Mouse (Mus musculus): ENCODE results near the gene Fbxl16. TPM values are rescaled to one million over a fixed set of nuclear protein-coding genes. Genes with fewer than 3 reads are reported as not detected.

Fbxl16 gene
- total RNA-seq, 1 experiment from 2014 or later, result not detected

DNA sequence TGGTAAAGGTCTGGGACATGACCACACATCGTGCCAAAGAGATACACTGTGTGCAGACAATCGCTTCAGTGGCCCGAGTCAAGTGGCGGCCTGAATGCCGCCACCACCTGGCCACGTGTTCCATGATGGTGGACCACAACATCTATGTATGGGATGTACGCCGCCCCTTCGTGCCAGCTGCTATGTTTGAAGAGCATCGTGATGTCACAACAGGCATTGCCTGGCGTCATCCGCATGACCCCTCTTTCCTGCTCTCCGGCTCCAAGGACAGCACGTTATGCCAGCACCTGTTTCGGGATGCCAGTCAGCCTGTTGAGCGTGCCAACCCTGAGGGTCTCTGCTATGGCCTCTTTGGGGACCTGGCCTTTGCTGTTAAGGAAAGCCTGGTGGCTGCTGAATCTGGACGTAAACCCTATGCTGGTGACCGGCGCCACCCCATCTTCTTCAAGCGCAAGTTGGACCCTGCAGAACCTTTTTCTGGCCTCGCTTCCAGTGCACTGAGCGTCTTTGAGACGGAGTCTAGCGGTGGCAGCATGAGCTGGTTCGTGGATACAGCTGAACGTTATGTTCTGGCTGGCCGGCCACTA lies 17.2 kb downstream of the Fbxl16 start:
- no peak for ATAC-seq (ENCODE audit: extremely low read depth, insufficient number of reproducible peaks, low FRiP score, poor library complexity, severe bottlenecking)

DNA sequence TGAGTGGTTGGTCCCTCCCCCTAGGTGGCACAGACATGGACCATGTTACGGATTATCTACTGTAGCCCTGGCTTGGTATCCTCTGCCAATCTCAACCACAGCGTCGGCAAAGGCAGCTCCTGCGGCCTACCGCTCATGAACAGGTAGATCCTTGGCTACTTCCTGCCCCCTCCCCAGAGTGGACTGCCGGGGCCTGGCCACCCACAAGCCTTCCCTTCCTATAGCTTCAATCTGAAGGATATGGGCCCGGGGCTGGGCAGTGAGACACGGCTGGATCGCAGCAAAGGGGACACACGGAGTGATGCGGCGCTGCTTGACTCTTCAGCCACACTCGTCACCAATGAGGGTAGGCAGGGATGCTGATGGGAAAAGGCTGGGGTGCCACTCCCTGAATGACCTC lies 18.1 kb downstream of the Fbxl16 start:
- no peak for ATAC-seq (ENCODE audit: extremely low read depth, insufficient number of reproducible peaks, low FRiP score, poor library complexity, severe bottlenecking)

DNA sequence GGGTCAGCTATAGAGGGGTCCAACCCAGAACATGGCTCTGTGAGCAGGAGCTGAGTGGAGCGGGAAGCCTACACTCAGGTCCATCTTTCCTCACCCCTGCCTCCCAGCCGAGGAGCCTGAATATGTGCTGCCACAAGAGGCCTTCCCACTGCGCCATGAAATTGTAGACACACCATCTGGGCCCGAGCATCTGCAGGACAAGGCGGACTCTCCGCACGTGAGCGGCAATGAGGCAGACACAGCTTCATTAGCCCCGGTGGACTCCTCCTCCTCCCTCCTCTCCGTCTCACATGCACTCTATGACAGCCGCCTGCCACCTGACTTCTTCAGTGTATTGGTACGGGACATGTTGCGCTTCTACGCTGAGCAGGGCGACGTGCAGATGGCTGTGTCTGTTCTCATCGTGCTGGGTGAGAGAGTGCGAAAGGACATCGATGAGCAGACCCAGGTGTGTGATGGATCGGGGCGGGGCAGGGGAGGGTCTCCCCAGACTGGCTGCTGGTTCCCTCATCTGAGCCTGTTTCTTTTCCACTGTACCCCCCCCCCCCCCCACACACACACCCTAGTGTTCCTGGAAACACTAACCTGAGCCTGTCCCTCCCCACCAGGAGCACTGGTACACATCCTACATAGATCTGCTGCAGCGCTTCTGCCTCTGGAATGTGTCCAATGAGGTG lies 18.8 kb downstream of the Fbxl16 start:
- no peak for ATAC-seq (ENCODE audit: extremely low read depth, insufficient number of reproducible peaks, low FRiP score, poor library complexity, severe bottlenecking)

DNA sequence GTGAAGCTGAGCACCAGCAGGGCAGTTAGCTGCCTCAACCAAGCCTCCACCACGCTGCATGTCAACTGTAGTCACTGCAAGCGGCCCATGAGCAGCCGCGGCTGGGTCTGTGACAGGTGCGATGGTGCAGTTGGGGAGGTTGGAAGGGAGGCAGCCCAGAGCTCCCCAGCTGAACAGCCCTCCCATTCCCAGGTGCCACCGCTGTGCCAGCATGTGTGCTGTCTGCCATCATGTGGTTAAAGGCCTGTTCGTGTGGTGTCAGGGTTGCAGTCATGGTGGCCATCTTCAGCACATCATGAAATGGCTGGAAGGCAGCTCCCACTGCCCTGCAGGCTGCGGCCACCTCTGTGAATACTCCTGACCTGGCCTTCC lies 19.3 kb downstream of the Fbxl16 start:
- no peak for ATAC-seq (ENCODE audit: extremely low read depth, insufficient number of reproducible peaks, low FRiP score, poor library complexity, severe bottlenecking)

DNA sequence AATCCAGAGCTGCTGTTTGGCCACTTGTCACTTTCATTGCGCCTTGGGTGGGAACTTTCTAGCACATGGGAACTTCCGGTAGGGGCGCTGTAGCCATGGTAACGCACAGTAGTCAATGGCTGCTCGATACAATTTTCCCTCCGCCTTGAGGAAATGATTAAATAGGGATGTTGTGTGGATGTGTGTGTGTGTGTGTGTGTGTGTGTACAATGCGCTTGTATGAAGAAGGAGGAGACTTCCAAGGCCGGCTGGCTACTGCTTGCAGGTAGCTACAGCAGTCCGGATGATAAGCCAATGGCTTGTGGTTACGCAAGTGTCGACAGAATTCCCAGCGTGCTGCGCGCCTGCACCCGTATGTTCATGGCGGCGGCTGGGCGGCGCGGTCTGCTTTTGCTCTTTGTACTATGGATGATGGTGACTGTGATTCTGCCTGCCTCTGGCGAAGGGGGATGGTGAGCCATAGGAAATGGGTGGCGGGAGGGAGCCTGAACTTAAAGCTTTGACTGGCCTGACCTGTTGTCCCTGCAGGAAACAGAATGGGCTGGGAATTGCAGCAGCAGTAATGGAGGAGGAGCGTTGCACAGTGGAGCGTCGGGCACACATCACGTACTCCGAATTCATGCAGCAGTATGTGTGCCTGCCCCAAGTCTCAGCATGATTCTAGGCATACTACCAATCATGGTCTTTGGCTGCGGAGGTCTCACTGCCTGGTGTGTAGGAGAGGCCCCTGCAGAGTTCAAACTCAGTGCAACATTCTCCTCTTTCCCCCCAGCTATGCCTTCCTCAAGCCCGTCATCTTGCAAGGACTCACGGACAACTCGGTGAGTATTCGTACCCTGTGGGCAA lies 20.1 kb downstream of the Fbxl16 start, which contains the start of gene Jmjd8:
Gene Jmjd8, plus strand, starts transcription at position 156 of the 846 bp plus-strand sequence.
- ATAC-seq (ENCODE audit: extremely low read depth, insufficient number of reproducible peaks, low FRiP score, poor library complexity, severe bottlenecking), result no peak

DNA sequence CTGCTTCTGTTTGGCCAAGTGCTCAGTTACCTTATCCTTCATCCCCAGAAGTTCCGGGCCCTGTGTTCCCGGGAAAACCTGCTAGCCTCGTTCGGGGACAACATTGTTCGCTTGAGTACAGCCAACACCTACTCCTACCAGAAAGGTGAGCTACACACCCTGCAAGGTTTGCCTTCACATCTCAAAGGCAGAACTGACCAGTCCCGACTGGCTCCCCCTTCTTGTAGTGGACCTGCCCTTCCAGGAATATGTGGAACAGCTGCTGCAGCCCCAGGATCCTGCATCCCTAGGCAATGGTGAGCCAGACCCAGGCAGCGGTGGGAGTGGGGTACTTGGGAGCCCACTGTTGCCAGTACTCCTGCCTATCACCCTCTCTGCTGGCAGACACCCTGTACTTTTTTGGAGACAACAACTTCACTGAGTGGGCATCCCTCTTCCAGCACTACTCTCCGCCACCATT lies 20.7 kb downstream of the Fbxl16 start:
- ATAC-seq (ENCODE audit: extremely low read depth, insufficient number of reproducible peaks, low FRiP score, poor library complexity, severe bottlenecking), result no peak

DNA sequence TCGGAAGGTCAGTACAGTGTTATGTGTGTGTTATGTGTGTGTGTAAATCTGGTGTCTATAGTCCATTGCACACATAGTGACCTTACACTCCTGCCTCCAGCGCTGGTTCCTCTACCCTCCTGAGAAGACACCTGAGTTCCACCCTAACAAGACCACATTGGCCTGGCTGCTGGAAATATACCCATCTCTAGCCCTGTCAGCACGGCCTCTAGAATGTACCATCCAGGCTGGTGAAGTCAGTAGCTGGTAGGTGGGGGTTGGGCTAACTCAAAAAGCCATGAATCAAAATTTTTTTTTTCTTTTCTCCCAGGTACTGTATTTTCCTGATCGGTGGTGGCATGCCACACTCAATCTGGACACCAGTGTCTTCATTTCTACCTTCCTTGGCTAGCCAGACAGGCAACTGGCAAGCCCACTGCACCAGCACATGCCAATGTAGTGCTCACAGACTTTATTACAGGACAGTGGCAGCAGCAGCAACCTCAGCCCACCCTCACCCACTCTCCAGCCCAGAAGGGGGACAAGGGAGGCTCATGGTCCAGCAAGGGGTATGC lies 21.4 kb downstream of the Fbxl16 start:
- no peak for ATAC-seq (ENCODE audit: extremely low read depth, insufficient number of reproducible peaks, low FRiP score, poor library complexity, severe bottlenecking)

DNA sequence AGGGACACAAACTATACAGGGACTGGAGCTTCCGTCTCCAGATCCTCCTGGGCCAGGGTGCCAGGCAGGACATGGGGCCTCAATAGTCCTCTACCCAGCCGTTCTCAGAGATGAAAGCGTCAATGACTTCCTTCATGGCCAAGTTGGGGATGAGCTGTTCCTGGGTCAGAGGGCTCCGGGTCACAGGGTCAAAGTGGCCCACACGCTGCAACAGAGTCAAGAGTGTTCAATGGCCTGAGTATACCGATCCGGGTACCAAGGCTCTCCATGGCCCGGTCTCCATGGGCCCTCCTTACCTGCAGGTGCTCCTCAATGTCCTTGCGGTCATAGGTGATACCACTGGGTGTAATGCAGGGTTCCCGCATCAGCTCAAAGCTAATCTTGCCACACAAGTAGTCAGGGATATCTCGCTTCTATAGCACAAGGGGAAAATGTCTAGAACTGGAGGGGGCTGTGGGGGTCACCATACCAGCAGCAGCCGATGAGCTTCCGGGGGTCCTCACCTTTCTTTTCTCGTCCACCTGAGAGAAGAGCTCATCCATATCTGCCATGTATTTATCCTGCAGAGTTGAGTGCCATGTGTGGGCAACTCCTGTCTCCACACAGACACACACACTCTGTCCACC lies 22.0 kb downstream of the Fbxl16 start:
- no peak for ATAC-seq (ENCODE audit: extremely low read depth, insufficient number of reproducible peaks, low FRiP score, poor library complexity, severe bottlenecking)

DNA sequence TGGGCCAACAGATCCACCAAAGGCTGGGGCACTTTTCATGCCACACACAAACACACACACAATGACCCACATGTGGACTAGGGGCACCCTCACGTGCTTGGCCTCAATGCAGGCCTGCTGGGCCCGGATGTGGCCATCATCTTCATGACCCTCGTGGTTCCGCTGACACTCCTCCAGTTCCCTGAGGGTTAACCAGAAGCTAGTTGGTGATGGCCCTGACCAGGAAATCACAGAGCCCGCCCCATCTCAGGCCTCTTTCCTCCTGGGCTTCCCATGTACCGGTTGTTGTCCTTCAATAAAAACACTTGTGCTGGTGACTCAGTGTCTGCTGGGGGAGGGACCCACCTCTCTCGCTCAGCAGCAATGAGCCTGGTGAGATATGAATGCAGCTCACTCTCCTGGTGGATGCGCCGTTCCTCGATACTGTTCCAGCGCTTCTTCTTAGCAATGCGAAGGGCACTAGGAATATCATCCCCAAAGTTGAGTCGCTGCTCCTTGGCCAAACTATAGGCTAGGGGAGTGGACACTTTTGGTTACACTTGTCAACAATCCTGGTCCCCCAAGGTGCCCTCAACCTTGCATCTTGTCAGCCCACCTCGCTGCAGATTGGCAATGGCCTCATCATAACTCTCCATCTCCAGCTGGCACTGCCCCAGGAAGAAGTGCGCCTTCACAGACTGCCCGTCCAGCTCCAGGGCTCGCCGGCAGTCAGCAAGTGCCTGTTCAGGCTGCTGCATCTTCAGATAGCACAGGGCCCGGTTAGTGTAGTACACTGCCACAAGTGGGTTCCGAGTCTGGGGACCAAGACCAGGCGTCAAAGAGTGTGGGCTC lies 22.8 kb downstream of the Fbxl16 start:
- no peak for ATAC-seq (ENCODE audit: extremely low read depth, insufficient number of reproducible peaks, low FRiP score, poor library complexity, severe bottlenecking)

DNA sequence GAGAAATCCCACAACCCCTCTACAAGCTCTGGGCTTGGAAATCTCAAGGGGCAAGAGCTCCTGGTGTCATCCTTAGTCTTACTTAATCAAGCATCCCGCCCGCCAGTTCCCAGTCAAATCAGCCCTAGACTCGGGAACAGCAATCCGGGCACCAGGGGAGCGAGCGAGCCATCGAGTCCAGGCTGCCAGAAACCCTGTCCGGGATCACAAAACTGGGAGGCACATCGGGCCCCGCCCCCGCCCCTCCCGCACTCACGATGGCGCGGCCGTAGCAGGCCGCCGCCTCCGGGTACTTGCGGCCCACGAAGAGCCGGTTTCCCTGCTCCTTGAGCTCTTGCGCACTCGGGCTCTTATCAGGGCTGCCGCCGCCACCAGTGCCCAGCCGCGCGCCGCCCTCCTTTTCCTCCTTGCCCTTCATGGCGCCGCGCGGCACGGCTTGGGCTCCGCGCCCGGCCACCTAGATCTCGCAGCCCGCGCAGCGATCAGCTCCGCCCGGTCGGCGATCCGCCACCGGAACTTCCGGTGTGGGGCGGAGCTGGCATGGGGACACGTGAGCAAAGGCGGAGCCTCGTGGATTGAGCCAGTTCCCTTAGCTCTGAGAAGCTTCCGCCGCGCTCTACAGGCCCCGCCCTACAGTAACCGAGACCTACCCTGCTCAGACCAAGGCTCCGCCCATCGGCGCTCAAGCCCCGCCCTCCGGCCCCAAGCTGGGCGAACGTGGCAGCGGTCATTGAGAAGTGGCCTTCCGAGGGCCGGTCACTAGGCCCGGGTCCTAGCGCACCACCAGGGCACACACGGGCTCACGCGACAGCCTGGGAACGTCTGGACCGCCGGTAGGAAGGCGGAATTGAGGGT lies 23.8 kb downstream of the Fbxl16 start:
- peak; percentile 89 for ATAC-seq (ENCODE audit: extremely low read depth, insufficient number of reproducible peaks, low FRiP score, poor library complexity, severe bottlenecking)

DNA sequence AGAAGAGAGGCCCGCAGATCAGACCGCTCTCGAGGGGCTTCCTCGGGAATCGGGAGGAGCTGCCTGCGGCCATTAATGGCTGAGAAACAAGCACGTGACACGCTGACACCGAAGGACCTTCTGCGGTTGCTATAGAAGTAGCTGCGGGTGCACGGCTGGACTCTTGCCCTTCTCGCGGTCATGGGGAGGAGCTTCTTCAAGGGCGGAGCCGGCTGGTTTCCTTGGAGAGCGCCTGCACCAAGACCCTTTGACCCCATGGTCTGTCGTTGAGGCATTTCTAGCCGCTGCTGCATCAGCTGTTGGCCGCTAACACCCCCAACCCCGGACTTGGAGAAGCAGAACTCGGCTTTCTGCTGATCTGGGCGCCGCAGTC lies 24.4 kb downstream of the Fbxl16 start, which contains the start of gene Stub1:
Gene Stub1, minus strand, starts transcription at position 114 of the 373 bp plus-strand sequence.
- peak; percentile 0; the same call in 1 of the 2 replicates for ATAC-seq (ENCODE audit: extremely low read depth, insufficient number of reproducible peaks, low FRiP score, poor library complexity, severe bottlenecking)

DNA sequence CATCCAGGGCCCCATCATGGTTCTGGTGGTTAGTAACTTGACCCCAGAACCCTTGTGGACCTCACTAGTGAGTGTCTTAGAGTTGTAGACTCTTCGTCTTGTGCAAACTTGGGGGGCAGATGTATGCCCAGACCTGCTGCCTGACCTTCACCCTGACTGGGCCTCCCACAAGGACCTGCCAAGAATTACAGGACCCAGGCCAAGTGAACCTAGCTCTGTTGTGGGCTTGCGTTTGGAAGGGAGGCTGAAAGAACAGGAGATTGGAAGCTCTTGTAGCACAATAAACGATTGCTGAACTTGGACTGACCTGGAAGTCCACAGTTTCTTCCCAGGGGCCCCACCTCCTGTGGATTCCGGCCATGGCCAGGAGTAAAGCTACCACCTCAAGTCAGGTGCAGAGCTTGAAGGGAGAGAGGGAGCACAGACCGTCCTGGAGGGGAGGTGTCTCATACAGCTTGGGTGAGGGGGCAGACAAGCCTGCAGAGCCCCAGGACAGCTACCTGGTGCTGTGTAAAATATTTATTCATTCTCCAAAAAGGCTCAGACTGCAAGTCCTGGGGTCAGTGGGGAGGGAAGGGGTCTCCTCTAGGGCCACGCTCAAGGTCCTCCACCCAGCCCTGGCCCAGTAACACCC lies 25.2 kb downstream of the Fbxl16 start:
- no peak for ATAC-seq (ENCODE audit: extremely low read depth, insufficient number of reproducible peaks, low FRiP score, poor library complexity, severe bottlenecking)

DNA sequence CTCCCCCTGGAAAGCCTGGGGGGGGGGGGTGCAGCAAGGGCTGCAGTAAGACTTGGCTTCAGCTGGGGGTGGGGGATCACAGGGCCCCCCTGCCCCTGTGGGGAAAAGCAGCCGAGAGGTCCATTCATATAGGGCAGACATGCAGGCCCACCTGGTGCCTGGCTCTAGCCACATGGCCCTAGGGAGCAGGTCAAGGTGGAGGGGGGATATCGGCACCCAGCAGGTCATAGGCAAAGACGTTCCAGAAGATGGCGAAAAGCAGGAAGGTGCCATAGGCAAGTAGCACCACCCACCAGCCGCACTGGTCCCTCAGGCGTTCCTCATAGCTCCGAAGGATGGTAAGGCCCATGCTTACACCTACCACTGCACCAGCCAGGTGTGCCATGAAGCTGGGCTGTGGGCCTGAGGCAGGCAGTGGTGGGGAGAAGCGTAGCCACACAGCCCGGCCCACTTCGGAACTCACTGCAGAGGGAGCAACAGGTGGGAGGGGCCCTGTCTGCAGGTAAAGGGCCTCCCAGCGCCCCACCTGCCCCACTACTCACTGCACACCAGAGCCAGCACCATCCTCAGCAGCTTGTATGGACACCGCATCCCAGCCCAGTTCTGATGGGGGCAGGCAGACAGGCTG lies 25.8 kb downstream of the Fbxl16 start:
- no peak for ATAC-seq (ENCODE audit: extremely low read depth, insufficient number of reproducible peaks, low FRiP score, poor library complexity, severe bottlenecking)

DNA sequence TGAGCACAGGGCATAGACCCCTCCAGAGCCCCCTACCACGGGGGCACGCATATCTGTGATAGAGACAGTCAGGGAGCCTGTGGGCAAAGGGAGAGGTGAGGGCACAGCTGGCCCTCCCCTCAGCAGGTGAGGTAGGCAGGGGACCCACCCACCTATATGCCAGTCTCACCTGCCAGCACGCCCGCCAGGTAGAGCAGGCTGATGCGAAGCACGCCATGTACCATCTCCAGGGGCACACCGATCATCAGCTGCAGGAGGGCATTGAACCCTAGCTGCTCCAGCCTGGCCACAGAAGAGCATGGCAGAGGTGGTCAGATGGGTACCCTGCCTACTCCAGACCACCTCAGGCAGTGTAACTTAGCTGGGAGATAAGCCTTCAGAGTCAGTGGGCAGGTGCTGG lies 26.4 kb downstream of the Fbxl16 start:
- no peak for ATAC-seq (ENCODE audit: extremely low read depth, insufficient number of reproducible peaks, low FRiP score, poor library complexity, severe bottlenecking)

DNA sequence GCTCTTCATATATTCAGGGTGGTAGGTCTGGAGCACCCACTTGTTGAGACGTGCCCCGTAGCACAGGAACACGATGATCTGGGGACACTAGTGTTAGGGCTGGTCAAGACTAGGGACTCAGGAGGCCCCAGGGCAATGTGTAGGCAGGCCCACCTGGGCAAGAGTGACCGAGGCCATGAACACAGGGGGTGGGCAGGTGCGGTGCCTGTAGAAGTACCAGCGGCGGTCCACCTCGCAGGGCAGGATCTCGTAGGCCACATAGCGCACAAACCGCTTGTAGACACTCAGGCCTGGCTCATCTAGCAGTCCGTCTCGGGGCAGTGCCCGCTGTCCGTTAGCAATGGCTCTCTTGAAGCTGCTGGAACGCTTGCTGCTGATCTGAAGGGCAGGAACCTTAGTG lies 26.9 kb downstream of the Fbxl16 start:
- no peak for ATAC-seq (ENCODE audit: extremely low read depth, insufficient number of reproducible peaks, low FRiP score, poor library complexity, severe bottlenecking)

DNA sequence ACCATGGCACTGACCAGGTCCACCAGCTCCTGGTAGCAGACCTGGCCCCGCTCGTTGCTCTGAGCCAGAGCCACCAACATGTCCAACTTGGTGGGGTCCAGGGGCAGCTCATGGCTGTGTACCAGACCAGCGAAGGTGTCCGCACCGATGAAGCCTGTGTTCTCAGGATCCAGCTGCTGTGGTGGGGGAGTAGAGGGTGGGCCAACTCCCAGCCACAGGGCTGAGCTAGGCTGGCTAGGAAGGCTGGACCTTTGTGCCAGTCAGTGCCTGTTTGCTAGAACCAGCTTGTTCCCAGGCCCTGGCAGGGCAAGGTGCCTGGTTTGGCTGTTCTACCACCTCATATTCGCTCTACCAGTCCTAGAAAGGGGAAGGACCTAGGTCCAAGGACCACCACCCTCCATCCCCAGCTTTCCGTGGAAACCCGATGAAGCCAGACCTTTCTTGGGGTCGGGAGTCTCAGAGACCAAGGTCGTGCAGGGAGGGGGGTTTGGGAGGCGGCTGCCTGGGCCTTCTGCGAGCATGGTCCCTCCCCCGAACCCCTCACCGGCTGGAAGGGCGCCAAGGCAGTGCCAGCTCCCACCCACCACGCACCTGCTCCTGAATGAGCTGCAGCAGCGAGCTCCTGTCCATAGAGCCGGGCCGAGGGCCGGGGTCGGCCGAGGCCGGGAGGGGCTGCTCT lies 27.7 kb downstream of the Fbxl16 start:
- ATAC-seq (ENCODE audit: extremely low read depth, insufficient number of reproducible peaks, low FRiP score, poor library complexity, severe bottlenecking), result no peak
